Mouse (Mus musculus) adrenal gland, adult 18-20 months (tissue): Measurements from ENCODE around the gene Olfr432. TPM values are rescaled to one million over a fixed set of nuclear protein-coding genes. Genes with fewer than 3 reads are reported as not detected.

Experiments
- total RNA-seq, 2 experiments: library from RNA; stranded (reverse); gene quantifications; 1 replicate in 1 of 2; 2 replicates in 1 of 2; pipeline ENCODE4 v1.2.3; 2021

Olfr432 gene
- total RNA-seq, 2 experiments from 2014 or later, result not detected

Other genes starting within 250 kb of the Olfr432 start
- 1 to 10 TPM; 3.1 to 5.3 TPM for gene Ifi211, start 136.2 kb upstream of the Olfr432 start, total RNA-seq
- 10 to 100 TPM; 14.6 to 15.3 TPM for gene Mndal, start 106.7 kb upstream of the Olfr432 start, total RNA-seq
- 10 to 100 TPM; 10.3 to 14.7 TPM for gene Ifi203, start 106.5 kb upstream of the Olfr432 start, total RNA-seq
- gene Ifi202b, start 66.5 kb upstream of the Olfr432 start, total RNA-seq, result not detected
- gene Ifi205, start 17.4 kb upstream of the Olfr432 start, total RNA-seq, result 10 to 100 TPM in 1 of 2 experiments, 1 to 10 TPM in 1; 6.8 to 16.8 TPM
- gene Olfr433, start 8.5 kb upstream of the Olfr432 start, total RNA-seq, result not detected
- gene Olfr430, start 17.4 kb downstream of the Olfr432 start, total RNA-seq, result not detected
- gene Olfr429, start 35.1 kb downstream of the Olfr432 start, total RNA-seq, result not detected
- gene Olfr427, start 47.7 kb downstream of the Olfr432 start, total RNA-seq, result not detected
- not detected for gene Olfr231, start 72.0 kb downstream of the Olfr432 start, total RNA-seq
- not detected for gene Olfr424, start 82.3 kb downstream of the Olfr432 start, total RNA-seq
- gene Olfr420, start 106.4 kb downstream of the Olfr432 start, total RNA-seq, result not detected
- under 1 TPM; 0.23 to 0.67 TPM for gene Spta1, start 123.6 kb downstream of the Olfr432 start, total RNA-seq
- not detected for gene Olfr419, start 202.9 kb downstream of the Olfr432 start, total RNA-seq